Mouse (Mus musculus) MEL-GATA-1-ER (cell line): ENCODE measurements around the gene Morc2a.
"Not testable (repeated sequence)": the region's sequence is repeated elsewhere in the genome, so short reads cannot be mapped to it uniquely, and the experiment has no call there.

Source experiments
- DNase-seq: peaks from one replicate; pipeline ENCODE4 v3.0.0-alpha.2; 2012; ENCODE audit warnings: low read depth; ENCODE audit errors: extremely low read depth

Morc2a gene

DNA sequence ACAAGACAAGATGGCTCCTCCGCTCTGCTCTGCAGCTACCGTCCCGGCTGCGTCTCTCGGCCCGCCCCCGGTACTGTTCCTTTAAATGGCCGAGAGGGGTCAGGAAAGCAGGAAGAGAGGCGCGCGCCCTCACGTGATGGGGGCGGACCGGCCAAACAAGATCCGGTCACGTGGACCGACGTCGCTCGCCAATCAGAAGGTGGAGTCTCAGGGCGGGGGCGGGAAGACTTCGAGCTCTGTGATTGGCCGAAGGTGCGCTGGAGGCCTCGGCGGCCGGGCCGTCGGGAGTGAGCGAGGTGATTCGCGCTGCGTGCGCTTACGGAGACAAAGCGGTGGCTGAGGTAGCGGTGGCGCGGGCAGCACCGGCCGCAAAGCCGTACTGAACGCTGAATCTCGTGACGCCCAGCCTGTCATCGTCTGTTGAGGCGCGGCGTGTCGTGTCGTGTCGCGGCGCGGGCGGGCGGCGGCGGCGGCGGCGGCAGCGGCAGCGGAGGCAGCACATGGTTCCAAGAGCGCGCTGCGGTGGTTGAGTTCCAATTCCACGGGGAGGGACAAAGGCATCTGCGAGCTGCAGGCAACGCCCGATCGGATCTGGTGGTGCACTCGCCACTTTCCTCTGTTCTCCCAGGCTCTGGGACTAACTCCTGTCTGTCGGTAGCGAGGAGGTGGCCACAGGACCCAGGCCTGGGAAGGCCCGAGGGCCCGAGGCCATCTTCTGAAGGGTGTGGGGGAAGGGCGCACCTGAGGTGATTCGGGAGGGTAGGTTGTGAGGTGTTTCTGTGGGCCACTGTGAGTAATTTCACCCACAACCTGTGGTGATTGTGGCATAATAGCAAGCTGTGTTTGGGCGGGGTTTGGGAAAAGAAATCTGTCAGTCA lies at the start of gene Morc2a:
Gene Morc2a, plus strand, starts transcription at position 228 of the 878 bp plus-strand sequence.
- peak; percentile 77 for DNase-seq

DNA sequence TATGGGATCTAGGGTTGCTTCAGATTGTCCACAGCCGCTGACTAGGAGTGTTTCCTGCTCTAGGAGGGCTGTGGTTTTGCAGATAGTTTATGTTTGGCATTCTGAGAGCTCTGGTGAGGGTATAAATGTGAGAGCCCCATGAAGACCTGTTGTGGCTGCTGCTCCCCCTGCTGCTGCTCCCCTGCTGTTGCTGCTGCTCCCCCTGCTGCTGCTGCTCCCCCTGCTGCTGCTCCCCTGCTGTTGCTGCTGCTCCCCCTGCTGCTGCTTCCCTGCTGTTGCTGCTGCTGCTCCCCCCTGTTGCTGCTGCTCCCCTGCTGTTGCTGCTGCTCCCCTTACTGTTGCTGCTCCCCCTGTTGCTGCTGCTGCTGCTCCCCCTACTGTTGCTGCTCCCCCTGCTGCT lies 47.0 kb upstream of the Morc2a start:
- not testable (repeated sequence) for DNase-seq

DNA sequence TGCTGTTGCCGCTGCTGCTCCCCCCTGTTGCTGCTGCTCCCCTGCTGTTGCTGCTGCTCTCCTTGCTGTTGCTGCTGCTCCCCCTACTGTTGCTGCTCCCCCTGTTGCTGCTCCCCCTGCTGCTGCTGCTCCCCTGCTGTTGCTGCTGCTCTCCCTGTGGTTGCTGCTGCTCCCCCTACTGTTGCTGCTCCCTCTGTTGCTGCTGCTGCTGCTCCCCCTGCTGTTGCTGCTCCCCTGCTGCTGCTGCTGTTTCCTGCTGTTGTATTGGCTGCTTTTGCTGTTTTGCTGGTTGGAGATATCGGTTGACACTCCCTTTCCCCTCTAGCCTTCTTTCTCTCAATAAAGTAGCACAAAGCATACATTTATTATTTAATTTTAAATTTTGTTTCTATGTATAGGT lies 46.3 kb upstream of the Morc2a start:
- DNase-seq, result not testable (repeated sequence)

DNA sequence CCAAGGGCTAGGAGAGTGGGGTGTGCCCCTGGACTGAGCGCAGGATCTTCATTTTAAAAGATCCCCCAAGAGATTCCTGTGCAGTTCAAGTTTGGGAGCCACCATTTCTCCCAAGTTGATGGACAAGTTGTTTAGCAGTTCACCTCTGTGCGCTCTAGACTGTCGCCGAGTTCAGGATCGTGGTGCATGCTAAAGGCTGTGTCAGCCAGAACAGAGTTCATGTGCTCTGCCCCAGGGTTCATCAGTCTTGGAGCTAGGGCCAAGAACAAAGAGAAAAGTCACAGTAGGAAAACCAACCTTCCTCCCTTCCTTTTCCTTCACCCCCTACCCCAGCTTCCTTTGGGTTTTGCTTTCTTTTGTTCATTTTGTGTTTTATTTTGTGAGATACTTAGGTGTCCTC lies 42.5 kb upstream of the Morc2a start:
- DNase-seq, result no peak

DNA sequence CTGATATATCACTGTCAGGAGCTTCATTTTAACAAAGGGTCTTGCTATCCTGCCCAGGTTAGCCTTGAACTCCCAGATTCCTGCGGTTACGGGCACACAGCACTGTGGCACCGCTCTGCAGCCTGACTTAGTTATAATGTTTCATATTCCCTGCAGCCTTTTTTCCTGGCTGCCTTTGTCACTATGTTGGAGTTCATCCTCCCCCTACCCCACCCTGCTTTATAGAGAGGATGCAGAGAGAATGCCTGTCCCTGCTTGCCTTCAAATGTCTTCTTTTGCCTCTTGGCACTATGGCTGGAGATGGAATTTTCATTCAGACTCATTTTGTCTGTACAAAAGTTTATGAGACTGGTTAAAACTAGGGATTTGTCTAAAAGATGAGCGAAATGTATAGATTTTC lies 33.4 kb upstream of the Morc2a start:
- no peak for DNase-seq

DNA sequence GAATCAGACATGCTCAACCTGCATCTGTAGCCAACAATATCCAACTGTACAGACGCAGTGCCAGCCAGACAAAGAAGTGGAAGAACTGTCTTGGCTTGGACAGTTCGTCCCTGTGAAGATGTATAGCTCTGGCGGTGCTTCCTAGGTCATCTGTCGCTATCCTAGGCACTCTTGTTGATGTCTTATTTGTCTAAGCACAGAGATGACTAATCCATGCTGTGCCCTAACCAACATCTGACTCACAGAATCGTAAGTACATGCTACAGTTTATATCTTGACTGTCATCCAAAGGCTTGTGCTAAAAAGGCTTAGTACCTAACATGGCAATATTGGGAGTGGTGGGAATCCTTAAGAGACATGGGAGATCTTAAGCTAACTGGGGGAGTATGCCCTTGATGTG lies 26.2 kb upstream of the Morc2a start:
- DNase-seq, result no peak

DNA sequence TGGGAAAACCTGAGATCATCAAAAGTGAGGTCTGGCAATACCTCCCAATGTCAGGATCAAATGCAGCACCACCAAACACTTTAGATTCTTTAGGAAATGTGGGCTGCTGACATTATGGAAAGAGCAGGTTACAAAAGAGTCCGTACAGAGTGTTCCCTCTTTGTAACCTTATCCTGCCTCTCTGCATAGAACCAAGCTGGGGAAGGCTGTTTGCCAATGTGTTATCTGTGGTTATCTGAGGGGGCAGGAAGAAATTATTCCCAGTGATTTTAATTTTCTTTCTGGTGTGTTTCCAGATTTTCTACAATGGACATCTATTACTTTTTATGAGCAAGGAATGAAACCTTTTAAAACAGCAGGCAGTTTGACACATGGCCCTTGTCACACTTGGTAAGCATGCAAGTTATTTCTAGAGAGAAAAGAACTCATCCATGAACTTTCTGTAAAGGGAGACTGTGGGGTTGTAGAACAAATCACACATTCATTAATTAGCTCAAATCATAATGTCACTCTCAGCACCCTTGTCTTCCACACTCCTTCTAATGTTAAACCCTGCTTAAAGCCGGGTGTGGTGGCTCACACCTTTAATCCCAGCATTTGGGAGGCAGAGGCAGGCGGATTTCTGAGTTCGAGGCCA lies 24.5 kb upstream of the Morc2a start:
- DNase-seq, result no peak

DNA sequence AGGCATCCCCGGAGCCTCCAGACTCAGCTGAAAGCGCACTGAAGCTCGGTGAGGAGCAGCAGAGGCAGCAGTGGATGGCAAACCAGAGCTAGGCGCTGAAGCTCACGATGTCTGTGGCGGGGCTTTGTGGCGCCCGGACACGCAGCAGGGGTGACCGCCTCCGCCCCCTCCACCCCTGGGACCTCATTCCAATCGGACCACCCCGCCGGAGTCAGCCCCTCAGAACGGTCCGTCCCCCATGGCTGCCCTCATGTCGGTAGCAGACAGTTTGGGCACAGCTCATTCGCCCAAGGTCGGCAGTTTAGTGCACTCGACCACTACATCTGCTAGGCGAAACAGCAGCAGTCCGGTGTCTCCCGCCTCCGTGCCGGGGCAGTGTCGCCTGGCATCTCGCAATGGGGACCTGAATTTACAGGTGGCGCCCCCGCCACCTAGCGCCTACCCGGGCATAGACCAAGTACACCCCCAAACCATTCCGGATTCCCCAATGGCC lies 19.9 kb upstream of the Morc2a start:
- DNase-seq, result no peak

DNA sequence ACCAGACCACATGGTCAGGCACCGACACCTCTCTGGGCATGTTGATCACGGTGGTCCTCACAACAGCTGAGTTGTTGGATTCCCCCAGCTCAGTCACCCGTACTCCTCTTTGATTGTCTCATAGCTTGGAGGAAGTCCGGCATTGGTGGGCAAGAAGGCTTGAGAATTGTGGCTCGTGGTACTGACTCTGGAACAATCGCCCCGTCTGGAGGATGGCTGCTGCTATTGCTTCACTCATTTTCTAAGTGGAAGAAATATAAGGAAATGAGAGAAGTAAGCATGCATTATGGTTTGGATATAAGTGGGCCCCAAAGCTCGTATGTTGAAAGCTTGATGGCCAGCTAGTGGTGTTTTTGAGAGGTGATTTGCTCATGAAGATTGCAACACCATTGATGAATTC lies 15.7 kb upstream of the Morc2a start:
- DNase-seq, result not testable (repeated sequence)

DNA sequence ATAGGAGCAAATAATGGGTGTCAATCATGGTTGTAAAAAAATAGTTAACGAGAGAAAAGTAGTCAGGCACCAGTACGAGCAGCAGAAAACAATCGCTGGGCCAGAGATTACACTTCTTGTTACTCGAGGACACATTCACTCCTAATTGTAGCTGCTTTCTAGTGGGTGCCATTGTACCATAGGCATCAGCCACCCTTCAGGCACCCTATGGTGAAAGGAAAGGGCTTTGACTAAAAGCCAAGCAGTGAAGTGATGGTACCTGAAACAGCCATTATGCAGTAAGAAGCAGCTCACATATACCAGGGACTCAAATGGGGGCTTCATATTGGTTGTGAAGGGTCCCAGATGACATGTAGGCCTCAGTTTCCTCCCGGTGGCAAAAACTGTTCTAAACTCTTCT lies 1.3 kb upstream of the Morc2a start:
- no peak for DNase-seq

DNA sequence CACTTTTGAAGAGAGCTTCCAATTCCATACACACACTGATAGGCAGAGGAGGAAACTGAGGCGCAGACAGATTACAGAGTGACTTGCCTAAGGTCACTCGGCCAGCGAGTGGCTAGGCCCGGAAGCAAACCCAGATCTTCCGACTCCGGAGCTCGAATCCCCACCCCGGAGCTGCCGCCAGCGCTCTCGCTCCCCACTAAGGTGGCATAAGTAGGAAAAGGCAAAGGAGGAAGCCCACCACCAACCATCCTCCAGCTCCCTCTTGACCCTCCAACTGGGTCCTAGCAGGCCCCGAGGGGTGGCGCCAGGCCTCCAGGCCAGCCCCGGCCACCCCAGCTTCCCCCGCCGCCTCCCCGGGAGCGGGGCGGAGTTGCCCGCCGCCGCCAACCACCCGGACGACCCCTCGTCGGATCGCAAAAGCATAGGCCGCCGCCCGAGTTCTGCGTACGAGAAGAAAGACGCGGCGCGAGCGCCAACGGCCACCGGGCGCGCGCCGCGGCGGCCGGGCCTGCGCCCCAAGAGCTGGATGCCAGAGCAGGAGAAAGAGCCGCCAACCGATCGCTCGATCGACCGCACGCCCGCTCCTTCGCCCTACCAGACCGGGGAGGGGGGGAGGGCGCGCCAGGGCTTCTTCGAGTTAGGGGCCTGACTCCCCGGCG lies 557 bp upstream of the Morc2a start:
- DNase-seq, result no peak

DNA sequence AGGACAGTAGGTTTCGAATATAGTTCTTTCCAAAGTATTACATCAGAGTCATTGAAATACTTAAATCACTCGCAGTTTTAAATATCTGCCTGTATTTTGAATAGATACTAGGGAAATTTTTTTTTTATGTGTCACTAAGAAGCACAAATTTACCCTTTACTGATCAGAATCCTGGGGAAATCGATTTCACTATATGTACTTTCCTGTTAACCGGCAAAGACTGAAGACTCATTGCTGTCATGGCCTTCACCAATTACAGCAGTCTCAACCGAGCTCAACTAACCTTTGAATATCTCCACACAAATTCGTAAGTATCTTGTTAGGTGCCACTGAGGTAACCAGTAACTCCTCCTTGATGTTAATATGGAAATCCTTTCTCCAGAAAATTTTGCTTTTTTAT lies 1.1 kb downstream of the Morc2a start:
- no peak for DNase-seq

DNA sequence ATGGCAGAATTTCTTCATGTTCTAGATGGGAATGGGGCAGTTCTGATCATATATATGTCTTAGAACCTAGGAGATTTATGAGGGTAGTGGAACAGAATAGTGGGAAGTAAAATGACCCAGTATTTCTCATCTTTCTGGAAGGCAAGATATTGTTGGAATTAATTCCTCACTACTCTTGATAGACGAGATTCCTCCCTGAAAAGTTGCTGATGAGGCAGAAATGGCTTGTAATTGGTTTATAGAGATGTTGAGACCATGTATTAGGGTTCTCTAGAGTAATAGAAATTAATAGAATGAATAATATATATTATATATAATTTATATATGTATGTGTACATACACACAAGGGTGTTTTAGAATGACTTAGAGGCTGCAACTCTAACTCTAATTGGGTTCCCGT lies 13.0 kb downstream of the Morc2a start:
- no peak for DNase-seq

DNA sequence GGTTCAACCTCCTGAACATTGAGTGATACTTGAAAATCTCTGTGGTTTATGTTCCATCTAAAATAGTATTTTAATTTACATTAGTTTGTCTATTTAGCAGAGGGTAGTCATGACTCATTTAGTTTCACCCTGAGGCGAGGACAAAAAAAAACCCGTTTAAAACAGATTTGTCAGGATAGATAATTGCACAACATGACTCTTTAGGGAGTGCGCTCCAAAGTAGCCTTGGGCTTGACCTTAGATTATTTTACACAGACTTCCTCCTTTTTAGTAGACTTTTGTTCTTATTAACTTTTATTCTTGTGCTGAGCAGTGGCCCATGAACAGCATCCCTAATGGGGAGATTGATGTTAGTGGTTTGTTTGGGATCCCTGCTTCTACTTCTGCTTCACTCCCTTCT lies 18.5 kb downstream of the Morc2a start:
- no peak for DNase-seq

- DNase-seq, result no peak
These were observed 19.8 kb downstream of the Morc2a start for GRCm38 (mm10) chr11:3668768-3669167.

GRCm38 (mm10) chr11:3669849-3670248 lies 20.9 kb downstream of the Morc2a start:
- no peak for DNase-seq

DNA sequence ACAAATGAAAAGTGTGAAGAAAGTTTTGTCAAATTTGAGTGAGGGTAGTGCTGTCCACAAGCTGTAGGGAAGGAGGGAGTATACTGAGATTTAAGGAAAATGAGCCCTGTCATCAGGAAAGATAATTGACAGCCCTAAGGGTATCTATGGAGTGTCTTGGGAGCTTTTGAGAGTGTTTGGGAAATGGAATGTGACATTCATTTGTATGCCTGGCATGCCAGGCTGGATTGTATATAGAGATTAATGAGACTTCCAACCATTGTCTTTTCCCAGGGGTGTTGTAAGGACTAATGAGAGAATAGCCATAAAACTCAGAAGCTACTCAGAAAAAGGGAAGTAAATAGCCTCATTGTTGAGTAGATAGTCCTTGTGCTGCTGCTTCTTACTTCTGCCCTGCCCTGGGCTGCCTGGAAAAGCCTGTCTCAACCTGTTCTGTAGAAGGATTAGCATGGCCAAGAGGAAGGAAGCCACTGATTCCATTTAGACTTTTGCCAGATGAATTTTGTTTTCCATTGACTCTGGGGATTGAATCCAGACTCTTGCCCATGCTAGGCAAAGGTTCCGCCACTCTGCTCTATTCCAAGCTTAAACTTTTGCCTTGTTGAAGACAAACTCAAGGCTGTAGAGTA lies 22.1 kb downstream of the Morc2a start:
- DNase-seq, result no peak

DNA sequence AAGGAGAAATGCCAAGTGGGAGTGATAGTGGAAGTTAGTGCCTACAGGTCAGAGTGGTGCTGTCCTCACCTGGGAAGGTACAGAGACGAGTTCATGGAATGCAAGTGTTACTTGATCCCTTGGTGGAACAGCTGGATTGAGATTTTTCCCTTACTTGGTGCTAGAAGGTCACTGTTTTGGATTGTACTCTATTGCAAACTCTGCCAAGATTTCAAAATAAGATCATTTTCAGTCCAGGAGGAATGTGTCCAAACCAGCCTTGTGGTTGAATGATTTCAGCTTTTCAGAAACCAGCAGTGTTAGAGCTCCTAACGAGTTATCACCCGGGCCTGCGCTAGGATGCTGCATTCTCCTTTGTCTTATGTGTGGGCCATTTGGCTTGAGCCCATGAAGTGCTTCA lies 25.6 kb downstream of the Morc2a start:
- no peak for DNase-seq

DNA sequence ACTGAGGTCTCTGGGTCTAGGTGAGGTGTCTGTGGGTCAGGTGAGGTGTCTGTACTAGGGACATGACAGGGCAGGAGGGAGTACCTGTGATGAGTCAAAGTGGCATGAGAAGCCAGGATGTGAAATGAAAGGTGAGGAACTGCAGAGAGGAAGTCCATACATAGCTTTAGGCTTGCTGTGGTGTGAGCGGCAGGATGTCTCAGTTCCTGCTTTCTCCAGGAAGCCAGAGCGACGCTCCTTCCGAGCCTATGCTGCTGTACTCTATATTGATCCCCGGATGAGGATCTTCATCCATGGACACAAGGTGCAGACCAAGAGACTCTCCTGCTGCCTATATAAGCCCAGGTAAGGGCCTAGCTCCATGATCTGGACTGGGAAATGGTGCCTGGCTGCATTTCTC lies 27.4 kb downstream of the Morc2a start:
- DNase-seq, result no peak

DNA sequence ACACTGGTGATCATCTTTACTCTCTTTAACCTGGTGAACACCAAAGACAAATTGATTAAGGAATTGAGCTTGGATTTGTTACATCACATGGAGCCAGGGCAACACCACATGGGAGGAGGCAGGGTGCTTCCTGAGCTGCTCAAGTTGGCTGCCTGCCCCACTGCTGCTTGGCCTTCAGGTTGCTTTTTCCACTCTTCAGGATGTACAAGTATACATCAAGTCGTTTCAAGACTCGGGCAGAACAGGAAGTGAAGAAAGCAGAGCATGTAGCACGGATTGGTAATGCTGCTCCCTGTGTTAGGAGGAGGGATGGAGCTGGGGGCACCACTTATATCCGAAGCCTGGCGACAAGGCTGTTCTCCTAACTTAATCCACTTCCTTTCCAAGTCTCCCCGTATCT lies 28.2 kb downstream of the Morc2a start:
- no peak for DNase-seq

- no peak for DNase-seq
These were observed 30.8 kb downstream of the Morc2a start for GRCm38 (mm10) chr11:3679771-3680170.

GRCm38 (mm10) chr11:3683696-3684095 lies 34.7 kb downstream of the Morc2a start:
- DNase-seq, result no peak
